In genomic region chr8:49035970-49036700, GRCm38 (mm10) we compare ENCODE assay signal across 12 mouse cellular contexts.
"Had no signal": no experiment of that assay in that cellular context is flagged by ENCODE, and none has a peak within 500 bp of the region (broad histone marks: within the 10 kb centered on the region; RNA-seq: fewer than 3 reads in every experiment).

No protein-coding gene starts in this region.

- H3K9ac ChIP-seq: heart, embryonic 12.5 days; hindbrain, embryonic 13.5 days; hindbrain, embryonic 15.5 days; kidney, embryonic 15.5 days; limb, embryonic 13.5 days; limb, embryonic 15.5 days had no signal

- H3K27ac ChIP-seq: gastrocnemius, adult 2 months; heart, embryonic 10.5 days; hindbrain, embryonic 13.5 days; hindbrain, embryonic 15.5 days; hindbrain, postnatal 0 days; kidney, embryonic 15.5 days; kidney, postnatal 0 days; limb, embryonic 13.5 days; limb, embryonic 15.5 days had no signal

- H3K27me3 ChIP-seq: heart, embryonic 12.5 days; hindbrain, embryonic 13.5 days; hindbrain, embryonic 15.5 days; kidney, embryonic 15.5 days; limb, embryonic 15.5 days had no signal

- H3K4me1 ChIP-seq: heart, embryonic 10.5 days; heart, embryonic 12.5 days; hindbrain, embryonic 13.5 days; hindbrain, embryonic 15.5 days; limb, embryonic 15.5 days had no signal

- H3K4me2 ChIP-seq: heart, embryonic 12.5 days; hindbrain, embryonic 13.5 days; hindbrain, embryonic 15.5 days; kidney, embryonic 15.5 days; limb, embryonic 13.5 days; limb, embryonic 15.5 days had no signal

- DNase-seq: gastrocnemius, postnatal 25 days had no signal

- H3K4me3 ChIP-seq: gastrocnemius, adult 2 months; heart, embryonic 10.5 days; heart, embryonic 12.5 days; hindbrain, embryonic 13.5 days; hindbrain, embryonic 15.5 days; kidney, embryonic 15.5 days; limb, embryonic 13.5 days; limb, embryonic 15.5 days had no signal

- ATAC-seq: hindbrain, postnatal 0 days; intestine, embryonic 16.5 days had no signal

- H3K36me3 ChIP-seq: heart, embryonic 10.5 days; heart, embryonic 12.5 days; hindbrain, embryonic 13.5 days; hindbrain, embryonic 15.5 days; kidney, embryonic 15.5 days; limb, embryonic 13.5 days; limb, embryonic 15.5 days had no signal

- H3K9me3 ChIP-seq: heart, embryonic 10.5 days; hindbrain, embryonic 13.5 days; hindbrain, embryonic 15.5 days; kidney, embryonic 15.5 days; limb, embryonic 15.5 days had no signal
